Mouse (Mus musculus) heart, embryonic 13.5 days (tissue): ENCODE results near the gene Sdsl. TPM values are rescaled to one million over a fixed set of nuclear protein-coding genes. Genes with fewer than 3 reads are reported as not detected.

Experiments used
- ATAC-seq: fragments of 200-750 bp; cut with Nextera tagmentation; 2 replicates; pipeline ENCODE4 v1.8.0; 2017; ENCODE audit warnings: moderate TSS enrichment; ENCODE audit not compliant: insufficient number of reproducible peaks, low FRiP score, low TSS enrichment; ENCODE audit errors: extremely low read depth
- H3K27ac ChIP-seq: fragments of 300-500 bp; sonication (generic); replicated peaks from 2 replicates; pipeline ENCODE4 v1.5.1; 2015; ENCODE audit warnings: moderate library complexity, mild to moderate bottlenecking, inconsistent platforms
- H3K27me3 ChIP-seq: fragments of 300-500 bp; sonication (generic); replicated peaks from 2 replicates; pipeline ENCODE4 v1.6.1; 2015; ENCODE audit warnings: mild to moderate bottlenecking, inconsistent platforms
- H3K36me3 ChIP-seq: fragments of 300-500 bp; sonication (generic); 2 replicates; pipeline ENCODE4 v1.6.1; 2015; ENCODE audit warnings: mild to moderate bottlenecking, inconsistent platforms
- H3K4me1 ChIP-seq: fragments of 300-500 bp; sonication (generic); 2 replicates; pipeline ENCODE4 v1.6.1; 2015; ENCODE audit warnings: inconsistent platforms
- H3K4me2 ChIP-seq: fragments of 300-500 bp; sonication (generic); 2 replicates; pipeline ENCODE4 v1.6.1; 2015; ENCODE audit warnings: inconsistent platforms, mild to moderate bottlenecking, moderate library complexity
- H3K4me3 ChIP-seq: fragments of 300-500 bp; sonication (generic); 2 replicates; pipeline ENCODE4 v1.5.1; 2015; ENCODE audit warnings: moderate library complexity, mild to moderate bottlenecking, inconsistent platforms
- H3K9ac ChIP-seq: fragments of 300-500 bp; sonication (generic); 2 replicates; pipeline ENCODE4 v1.6.1; 2015; ENCODE audit warnings: inconsistent platforms, mild to moderate bottlenecking, moderate library complexity
- H3K9me3 ChIP-seq: fragments of 300-500 bp; sonication (generic); 2 replicates; pipeline ENCODE4 v1.6.1; 2016; ENCODE audit warnings: inconsistent platforms
- whole genome bisulfite sequencing: fragments of 180-500 bp; shearing (Covaris S2); methylation state at CpG from one replicate; pipeline ENCODE4 v1.1.7; 2015; ENCODE audit warnings: mixed read lengths; 5-methylcytosine and 5-hydroxymethylcytosine counted together
- polyA plus RNA-seq: library from polyadenylated mRNA; unstranded; fragments of >200 nt; fragmentation: Nextera tagmentation; extraction: Ambion mirVana; gene quantifications from 2 replicates; pipeline ENCODE4 v1.2.1, GENCODE M21; 2015

Sdsl gene
- polyA plus RNA-seq, 1 experiment from 2014 or later, result 10.9 TPM

GRCm38 (mm10) chr5:120493873-120494395 lies 21.3 kb upstream of the Sdsl start:
- Histone ChIP-seq H3K27me3 (no peaks in the 10 kb centered on the region), H3K9me3 (no peaks in the 10 kb centered on the region), H3K4me2 (no peak overlapping the region), H3K36me3 (peaks cover 67% of the 10 kb centered on the region), H3K9ac (no peak overlapping the region), H3K27ac (no peak overlapping the region), H3K4me3 (no peak overlapping the region), H3K4me1 (peaks cover 13% of the 10 kb centered on the region)
- 85% methylated on average over 9 of the region's 9 CpGs for WGBS
- no peak for ATAC-seq

GRCm38 (mm10) chr5:120493440-120493839 lies 20.8 kb upstream of the Sdsl start:
- Histone ChIP-seq H3K9ac (no peak overlapping the region), H3K27ac (no peak overlapping the region), H3K4me1 (peaks cover 13% of the 10 kb centered on the region), H3K9me3 (no peaks in the 10 kb centered on the region), H3K4me2 (no peak overlapping the region), H3K4me3 (no peak overlapping the region), H3K36me3 (peaks cover 67% of the 10 kb centered on the region), H3K27me3 (no peaks in the 10 kb centered on the region)
- 93% methylated on average over 6 of the region's 6 CpGs for WGBS
- ATAC-seq, result no peak

GRCm38 (mm10) chr5:120492437-120492836 lies 19.8 kb upstream of the Sdsl start:
- no peak overlapping the region for H3K27ac ChIP-seq
- WGBS, result 64% methylated on average over 11 of the region's 11 CpGs
- H3K4me2 ChIP-seq, result no peak overlapping the region
- H3K4me3 ChIP-seq, result no peak overlapping the region
- peaks cover 13% of the 10 kb centered on the region for H3K4me1 ChIP-seq
- no peak for ATAC-seq
- H3K9me3 ChIP-seq, result no peaks in the 10 kb centered on the region
- H3K27me3 ChIP-seq, result no peaks in the 10 kb centered on the region
- peaks cover 66% of the 10 kb centered on the region for H3K36me3 ChIP-seq
- no peak overlapping the region for H3K9ac ChIP-seq

GRCm38 (mm10) chr5:120490679-120491192 lies 18.1 kb upstream of the Sdsl start:
- Histone ChIP-seq H3K27me3 (no peaks in the 10 kb centered on the region), H3K9ac (0 out of 2 replicates have a peak overlapping the region, but pooled peaks have one; percentile 8), H3K4me2 (no peak overlapping the region), H3K9me3 (no peaks in the 10 kb centered on the region), H3K4me1 (peaks cover 13% of the 10 kb centered on the region), H3K27ac (peak overlapping the region; percentile 77), H3K4me3 (no peak overlapping the region), H3K36me3 (peaks cover 72% of the 10 kb centered on the region)
- no peak for ATAC-seq
- WGBS, result 59% methylated on average over 8 of the region's 8 CpGs

GRCm38 (mm10) chr5:120487844-120488243 lies 15.2 kb upstream of the Sdsl start:
- peaks cover 67% of the 10 kb centered on the region for H3K36me3 ChIP-seq
- H3K4me3 ChIP-seq, result no peak overlapping the region
- H3K9ac ChIP-seq, result no peak overlapping the region
- H3K9me3 ChIP-seq, result no peaks in the 10 kb centered on the region
- ATAC-seq, result no peak
- H3K27ac ChIP-seq, result no peak overlapping the region
- H3K27me3 ChIP-seq, result no peaks in the 10 kb centered on the region
- H3K4me2 ChIP-seq, result no peak overlapping the region
- peaks cover 13% of the 10 kb centered on the region for H3K4me1 ChIP-seq
- WGBS, result 75% methylated on average over 8 of the region's 8 CpGs

- Histone ChIP-seq H3K9ac (no peak overlapping the region), H3K36me3 (peaks cover 46% of the 10 kb centered on the region), H3K4me3 (no peak overlapping the region), H3K9me3 (no peaks in the 10 kb centered on the region), H3K4me1 (no peaks in the 10 kb centered on the region), H3K4me2 (no peak overlapping the region), H3K27ac (no peak overlapping the region), H3K27me3 (0 out of 2 replicates have a peak, but pooled peaks cover 3% of the 10 kb centered on the region)
- no peak for ATAC-seq
- WGBS, result 77% methylated on average over 19 of the region's 19 CpGs
These were observed 10.8 kb upstream of the Sdsl start for GRCm38 (mm10) chr5:120483399-120483798.

- Histone ChIP-seq H3K27me3 (peaks cover 18% of the 10 kb centered on the region), H3K36me3 (peaks cover 25% of the 10 kb centered on the region), H3K27ac (no peak overlapping the region), H3K4me2 (no peak overlapping the region), H3K4me3 (no peak overlapping the region), H3K9me3 (no peaks in the 10 kb centered on the region), H3K9ac (no peak overlapping the region), H3K4me1 (peaks cover 3% of the 10 kb centered on the region; the same call in 1 of the 2 replicates)
- 74% methylated on average over 9 of the region's 9 CpGs for WGBS
- ATAC-seq, result no peak
These were observed 8.6 kb upstream of the Sdsl start for GRCm38 (mm10) chr5:120481205-120481604.

- Histone ChIP-seq H3K27me3 (peaks cover 26% of the 10 kb centered on the region), H3K27ac (no peak overlapping the region), H3K4me2 (no peak overlapping the region), H3K36me3 (peaks cover 8% of the 10 kb centered on the region), H3K4me3 (no peak overlapping the region), H3K9me3 (no peaks in the 10 kb centered on the region), H3K4me1 (peaks cover 6% of the 10 kb centered on the region; the same call in 1 of the 2 replicates), H3K9ac (no peak overlapping the region)
- WGBS, result 62% methylated on average over 4 of the region's 4 CpGs
- no peak for ATAC-seq
These were observed 6.9 kb upstream of the Sdsl start for GRCm38 (mm10) chr5:120479538-120479937.

GRCm38 (mm10) chr5:120477993-120478392 lies 5.4 kb upstream of the Sdsl start:
- H3K27me3 ChIP-seq, result peaks cover 26% of the 10 kb centered on the region
- H3K4me1 ChIP-seq, result peaks cover 6% of the 10 kb centered on the region; the same call in 1 of the 2 replicates
- H3K4me2 ChIP-seq, result no peak overlapping the region
- H3K4me3 ChIP-seq, result no peak overlapping the region
- no peaks in the 10 kb centered on the region for H3K9me3 ChIP-seq
- no peak overlapping the region for H3K27ac ChIP-seq
- no peaks in the 10 kb centered on the region for H3K36me3 ChIP-seq
- 79% methylated on average over 5 of the region's 5 CpGs for WGBS
- no peak for ATAC-seq
- no peak overlapping the region for H3K9ac ChIP-seq

GRCm38 (mm10) chr5:120476296-120476695 lies 3.7 kb upstream of the Sdsl start, which contains the start of gene Sds:
Gene Sds (plus strand): TSS chr5:120476526.
- Histone ChIP-seq H3K4me2 (peak within 1 kb of the TSS; percentile 42), H3K4me1 (peaks cover 6% of the 10 kb centered on the region; the same call in 1 of the 2 replicates), H3K4me3 (no peak within 1 kb of the TSS), H3K27me3 (peaks cover 35% of the 10 kb centered on the region), H3K9ac (peak within 1 kb of the TSS; percentile 6; the same call in 1 of the 2 replicates), H3K36me3 (no peaks in the 10 kb centered on the region), H3K27ac (no peak within 1 kb of the TSS), H3K9me3 (no peaks in the 10 kb centered on the region)
- no peak for ATAC-seq
- 16% methylated on average over 13 of the region's 13 CpGs for WGBS

- no peak overlapping the region for H3K4me3 ChIP-seq
- 51% methylated on average over 8 of the region's 8 CpGs for WGBS
- peak overlapping the region; percentile 6; the same call in 1 of the 2 replicates for H3K9ac ChIP-seq
- no peaks in the 10 kb centered on the region for H3K36me3 ChIP-seq
- H3K4me1 ChIP-seq, result peaks cover 6% of the 10 kb centered on the region; the same call in 1 of the 2 replicates
- no peak overlapping the region for H3K27ac ChIP-seq
- no peaks in the 10 kb centered on the region for H3K9me3 ChIP-seq
- peak overlapping the region; percentile 42 for H3K4me2 ChIP-seq
- no peak for ATAC-seq
- H3K27me3 ChIP-seq, result peaks cover 35% of the 10 kb centered on the region
These were observed 3.3 kb upstream of the Sdsl start for GRCm38 (mm10) chr5:120475861-120476260.

- no peak overlapping the region for H3K4me3 ChIP-seq
- no peak overlapping the region for H3K27ac ChIP-seq
- no peak overlapping the region for H3K4me2 ChIP-seq
- no peaks in the 10 kb centered on the region for H3K36me3 ChIP-seq
- no peak for ATAC-seq
- H3K4me1 ChIP-seq, result peaks cover 6% of the 10 kb centered on the region; the same call in 1 of the 2 replicates
- no peak overlapping the region for H3K9ac ChIP-seq
- H3K27me3 ChIP-seq, result peaks cover 32% of the 10 kb centered on the region
- 87% methylated on average over 2 of the region's 2 CpGs for WGBS
- H3K9me3 ChIP-seq, result no peaks in the 10 kb centered on the region
These were observed 751 bp upstream of the Sdsl start for GRCm38 (mm10) chr5:120473361-120473760.
